Mouse (Mus musculus) urinary bladder, postnatal 36 days (tissue): ENCODE results near the gene Tmem63a.
"Not testable (repeated sequence)": the region's sequence is repeated elsewhere in the genome, so short reads cannot be mapped to it uniquely, and the experiment has no call there.

Experiments
- DNase-seq, 2 experiments: peaks; one replicate each; pipeline ENCODE4 v3.0.0; 2022; ENCODE audit warnings: low spot score in 2 of 2, mixed read lengths in 1 of 2

The Tmem63a gene

GRCm38 (mm10) chr1:180926286-180926685 is 15.9 kb upstream of the Tmem63a start:
- DNase-seq: no peak

DNA sequence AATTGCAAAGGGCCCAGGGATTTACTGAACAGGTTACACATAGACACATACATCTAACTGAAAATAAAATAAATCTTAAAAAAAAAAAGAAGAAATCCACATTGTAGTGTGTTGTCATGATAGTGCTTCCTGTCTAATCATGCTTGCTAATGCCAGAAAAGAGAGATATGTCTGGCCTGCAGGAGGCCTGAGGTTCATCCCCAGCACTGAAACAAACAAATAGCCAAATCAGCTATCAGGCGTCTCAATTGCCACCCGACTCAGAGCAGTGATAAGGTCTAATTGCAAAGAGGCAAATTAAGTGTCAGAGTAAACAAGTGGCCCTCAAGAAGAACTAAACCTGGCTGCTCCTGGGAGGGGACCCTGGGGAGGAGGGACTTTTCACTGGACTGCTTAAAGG is 12.5 kb upstream of the Tmem63a start:
- DNase-seq: no peak

DNA sequence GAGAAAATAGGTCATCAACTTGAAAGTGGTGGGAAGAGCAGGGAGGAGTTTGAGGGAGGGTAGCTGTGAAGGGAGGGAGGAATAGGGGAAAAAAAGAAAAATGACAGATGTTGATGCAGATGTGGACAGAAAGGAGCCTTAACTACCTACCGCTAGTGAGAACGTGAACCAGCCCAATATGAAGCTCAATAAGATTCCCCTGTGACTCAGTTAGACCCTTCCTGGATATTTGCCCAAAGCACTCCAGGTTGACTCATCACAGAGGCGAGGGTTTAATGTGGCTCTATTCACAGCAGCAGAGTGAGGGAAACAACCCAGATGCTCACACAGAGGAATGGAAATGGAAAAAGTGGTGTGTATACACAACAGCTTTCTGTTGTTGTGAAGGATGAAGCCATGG is 11.0 kb upstream of the Tmem63a start:
- no peak for DNase-seq

GRCm38 (mm10) chr1:180933659-180934058 is 8.5 kb upstream of the Tmem63a start:
- no peak for DNase-seq

GRCm38 (mm10) chr1:180934467-180935419 is 7.4 kb upstream of the Tmem63a start, which contains the start of gene Lefty1:
Gene Lefty1, plus strand, starts transcription at chr1:180935022.
- DNase-seq: no peak

DNA sequence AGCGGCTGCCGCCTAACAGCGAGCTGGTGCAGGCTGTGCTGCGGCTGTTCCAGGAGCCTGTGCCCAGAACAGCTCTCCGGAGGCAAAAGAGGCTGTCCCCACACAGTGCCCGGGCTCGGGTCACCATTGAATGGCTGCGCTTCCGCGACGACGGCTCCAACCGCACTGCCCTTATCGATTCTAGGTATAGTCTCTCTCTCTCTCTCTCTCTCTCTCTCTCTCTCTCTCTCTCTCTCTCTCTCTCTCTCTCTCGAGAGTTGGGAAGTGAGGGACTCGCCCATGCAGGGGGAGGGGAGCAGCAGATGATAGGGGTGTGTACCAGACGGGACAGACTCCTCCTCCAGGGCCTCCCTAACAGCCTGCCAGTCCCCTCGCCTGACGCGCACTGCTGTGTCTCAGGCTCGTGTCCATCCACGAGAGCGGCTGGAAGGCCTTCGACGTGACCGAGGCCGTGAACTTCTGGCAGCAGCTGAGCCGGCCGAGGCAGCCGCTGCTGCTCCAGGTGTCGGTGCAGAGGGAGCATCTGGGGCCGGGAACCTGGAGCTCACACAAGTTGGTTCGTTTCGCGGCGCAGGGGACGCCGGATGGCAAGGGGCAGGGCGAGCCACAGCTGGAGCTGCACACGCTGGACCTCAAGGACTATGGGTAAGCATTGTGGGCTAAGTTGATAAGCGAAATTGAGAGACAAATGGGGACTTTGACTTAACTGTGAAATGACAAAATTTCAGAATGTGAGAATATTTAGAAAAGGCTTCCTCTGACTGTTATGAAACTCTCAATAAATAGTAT is 5.3 kb upstream of the Tmem63a start:
- peak in 1 of 2 experiments; percentile 58 for DNase-seq

- not testable (repeated sequence) for DNase-seq
Observed at GRCm38 (mm10) chr1:180937631-180938030, 4.5 kb upstream of the Tmem63a start.

DNA sequence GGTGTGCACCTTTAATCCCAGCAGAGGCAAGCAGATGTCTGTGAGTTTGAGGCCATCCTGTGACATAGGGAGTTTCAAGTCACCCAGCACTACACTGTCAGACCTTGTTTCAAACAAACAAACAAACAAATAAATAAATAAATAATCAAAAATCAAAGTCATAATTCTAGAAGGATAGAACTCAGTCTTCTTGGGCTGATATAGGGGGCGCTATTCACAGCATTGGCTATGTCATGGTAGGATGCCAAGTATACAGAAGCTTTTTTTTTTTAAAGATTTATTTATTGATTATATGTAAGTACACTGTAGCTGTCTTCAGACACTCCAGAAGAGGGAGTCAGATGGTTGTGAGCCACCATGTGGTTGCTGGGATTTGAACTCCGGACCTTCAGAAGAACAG is 3.4 kb upstream of the Tmem63a start:
- DNase-seq: not testable (repeated sequence)

GRCm38 (mm10) chr1:180940776-180941460 is 1.2 kb upstream of the Tmem63a start:
- DNase-seq: no peak

GRCm38 (mm10) chr1:180941726-180942125 is 418 bp upstream of the Tmem63a start:
- DNase-seq: peak in 1 of 2 experiments; percentile 25

GRCm38 (mm10) chr1:180943032-180943644 is 994 bp downstream of the Tmem63a start:
- DNase-seq: peak; percentile 25 to 29

- no peak for DNase-seq
Observed at GRCm38 (mm10) chr1:180943896-180944295, 1.8 kb downstream of the Tmem63a start.

- DNase-seq: peak in 1 of 2 experiments; percentile 29
Observed at GRCm38 (mm10) chr1:180944553-180944952, 2.4 kb downstream of the Tmem63a start.

- DNase-seq: peak; percentile 35 to 56
Observed at GRCm38 (mm10) chr1:180945001-180945980, 3.1 kb downstream of the Tmem63a start.

- no peak for DNase-seq
Observed at GRCm38 (mm10) chr1:180946448-180946847, 4.3 kb downstream of the Tmem63a start.

- no peak for DNase-seq
Observed at GRCm38 (mm10) chr1:180952085-180952746, 10.1 kb downstream of the Tmem63a start.

DNA sequence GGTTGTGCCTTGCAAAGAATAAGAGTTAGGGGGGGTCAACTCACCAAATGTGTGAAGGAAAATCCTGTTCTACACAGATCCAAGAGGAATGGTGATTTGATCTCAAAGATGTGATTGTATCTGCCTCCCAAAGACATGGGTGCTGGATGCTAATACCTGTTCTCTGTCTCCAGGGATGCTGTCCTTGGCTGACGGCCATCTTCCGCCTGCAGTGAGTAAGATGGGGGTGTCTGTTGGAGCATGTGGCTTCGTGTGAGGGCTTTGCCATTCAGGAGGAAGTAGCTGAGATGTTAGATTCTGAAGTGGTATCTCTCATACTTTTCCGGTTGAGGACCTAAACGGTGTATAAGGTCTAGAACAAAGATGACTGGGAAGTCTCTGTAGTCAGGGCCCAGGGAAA is 10.7 kb downstream of the Tmem63a start:
- DNase-seq: peak in 1 of 2 experiments; percentile 45

GRCm38 (mm10) chr1:180956401-180956800 is 14.3 kb downstream of the Tmem63a start:
- DNase-seq: no peak

DNA sequence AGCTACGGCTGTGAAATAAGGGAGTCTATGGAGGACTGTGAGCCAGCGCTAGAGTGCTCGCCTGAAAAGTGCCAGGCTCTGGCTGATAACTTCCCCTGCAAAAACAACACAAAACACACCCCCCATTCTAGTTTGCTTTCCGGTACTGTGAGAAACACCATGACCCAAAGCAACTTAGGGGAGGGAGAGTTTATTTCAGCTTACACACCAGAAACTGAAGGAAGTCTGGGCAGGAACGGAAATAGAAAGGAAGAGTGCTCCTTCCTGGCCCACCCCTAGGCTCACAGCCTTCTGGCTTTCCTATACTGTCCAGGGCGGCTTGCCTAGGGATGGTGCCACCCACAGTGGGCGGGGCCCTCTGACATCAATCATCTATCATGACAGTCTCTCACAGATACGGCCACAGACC is 14.8 kb downstream of the Tmem63a start:
- no peak for DNase-seq

- no peak for DNase-seq
Observed at GRCm38 (mm10) chr1:180957989-180958388, 15.8 kb downstream of the Tmem63a start.
